Mouse (Mus musculus): Measurements from ENCODE around the gene 4930518I15Rik. TPM values are rescaled to one million over a fixed set of nuclear protein-coding genes. Genes with fewer than 3 reads are reported as not detected.
"Not testable (repeated sequence)": the region's sequence is repeated elsewhere in the genome, so short reads cannot be mapped to it uniquely, and the experiment has no call there.

Gene 4930518I15Rik
- polyA plus RNA-seq, 1 experiment: 3.3 TPM

DNA sequence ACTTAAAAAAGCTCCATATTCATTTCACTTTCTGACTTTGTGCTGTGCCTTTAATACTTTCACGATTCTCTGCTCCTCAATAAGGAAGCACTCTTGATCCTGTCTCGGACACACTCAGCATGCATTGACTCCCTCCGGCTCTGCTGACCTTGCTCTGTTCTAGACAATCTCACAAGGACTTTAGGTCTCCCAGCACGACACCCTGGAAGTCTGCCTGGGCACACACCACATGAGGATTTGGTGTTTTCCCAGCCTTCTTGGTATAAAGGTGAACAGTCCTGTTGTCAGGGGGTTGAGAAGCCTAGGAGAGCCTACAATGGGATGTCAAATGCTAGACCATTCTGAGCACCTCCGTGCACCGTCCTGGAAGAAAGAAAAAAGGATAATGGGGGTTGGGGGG is 35.1 kb upstream of the 4930518I15Rik start:
- Histone ChIP-seq H3K27ac (ENCODE audit: insufficient read depth, low read length) (no peak overlapping the region), H3K27me3 (ENCODE audit: control insufficient read depth, insufficient read depth, low read length, poor library complexity, severe bottlenecking) (no peaks in the 10 kb centered on the region), H3K9me3 (replicated peaks; ENCODE audit: control insufficient read depth, insufficient read depth, low read length, poor library complexity, severe bottlenecking) (no peaks in the 10 kb centered on the region), H3K36me3 (ENCODE audit: control insufficient read depth, insufficient read depth, low read length, poor library complexity, severe bottlenecking) (no peaks in the 10 kb centered on the region), H3K4me1 (ENCODE audit: control insufficient read depth, insufficient read depth, low read length) (no peaks in the 10 kb centered on the region), H3K4me3 (ENCODE audit: low read depth, low read length) (no peak overlapping the region), H3K9ac (ENCODE audit: low read depth, poor library complexity, severe bottlenecking) (no peak overlapping the region)
- TF ChIP-seq EP300 (IDR thresholded peaks at IDR 0.05; ENCODE audit: insufficient read depth, low read depth, low read length) (no peak), CTCF (IDR thresholded peaks at IDR 0.05; ENCODE audit: low read depth, low read length) (no peak), POLR2A (IDR thresholded peaks at IDR 0.05; ENCODE audit: insufficient read depth, low read length) (no peak)

DNA sequence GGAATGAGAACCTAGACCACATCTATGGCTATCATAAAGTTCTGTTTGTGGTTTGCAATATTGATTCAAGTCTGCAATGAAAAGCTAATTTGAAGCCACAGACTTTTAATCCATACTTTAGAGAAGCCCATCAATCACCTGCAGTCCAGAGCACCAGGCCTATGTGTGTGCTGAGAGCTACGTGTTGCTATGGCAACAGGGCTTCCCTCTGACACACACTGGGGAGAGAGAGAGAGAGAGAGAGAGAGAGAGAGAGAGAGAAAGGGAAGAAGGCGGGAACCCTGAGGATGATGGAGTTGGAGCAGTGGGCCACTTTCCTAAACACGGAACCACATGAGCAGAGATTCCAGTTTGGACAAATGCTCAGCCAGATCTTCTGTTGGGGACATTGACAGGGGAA is 34.5 kb upstream of the 4930518I15Rik start:
- Histone ChIP-seq H3K36me3 (ENCODE audit: control insufficient read depth, insufficient read depth, low read length, poor library complexity, severe bottlenecking) (no peaks in the 10 kb centered on the region), H3K27me3 (ENCODE audit: control insufficient read depth, insufficient read depth, low read length, poor library complexity, severe bottlenecking) (no peaks in the 10 kb centered on the region), H3K4me3 (ENCODE audit: low read depth, low read length) (no peak overlapping the region), H3K9ac (ENCODE audit: low read depth, poor library complexity, severe bottlenecking) (no peak overlapping the region), H3K4me1 (ENCODE audit: control insufficient read depth, insufficient read depth, low read length) (no peaks in the 10 kb centered on the region), H3K9me3 (replicated peaks; ENCODE audit: control insufficient read depth, insufficient read depth, low read length, poor library complexity, severe bottlenecking) (no peaks in the 10 kb centered on the region), H3K27ac (ENCODE audit: insufficient read depth, low read length) (no peak overlapping the region)
- no peak for TF ChIP-seq POLR2A (IDR thresholded peaks at IDR 0.05; ENCODE audit: insufficient read depth, low read length)
- no peak for TF ChIP-seq CTCF (IDR thresholded peaks at IDR 0.05; ENCODE audit: low read depth, low read length)
- TF ChIP-seq EP300 (IDR thresholded peaks at IDR 0.05; ENCODE audit: insufficient read depth, low read depth, low read length): no peak

DNA sequence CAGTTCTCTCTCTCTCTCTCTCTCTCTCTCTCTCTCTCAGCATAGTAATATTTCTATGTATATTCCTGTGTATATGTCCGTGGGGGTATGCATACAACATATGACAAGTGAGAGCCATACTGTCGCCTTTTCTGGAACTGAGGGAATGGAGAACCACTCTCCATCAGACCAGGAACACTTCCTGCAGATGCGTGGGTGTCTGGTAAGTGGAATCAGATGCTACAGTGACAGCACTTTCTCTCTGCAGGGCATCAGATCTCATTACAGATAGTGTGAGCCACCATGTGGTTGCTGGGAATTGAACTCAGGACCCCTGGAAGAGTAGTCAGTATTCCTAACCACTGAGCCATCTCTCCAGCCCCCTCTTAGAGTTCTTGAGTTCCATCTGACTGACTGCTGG is 30.7 kb upstream of the 4930518I15Rik start:
- Histone ChIP-seq H3K9ac (ENCODE audit: low read depth, poor library complexity, severe bottlenecking) (no peak overlapping the region), H3K27me3 (ENCODE audit: control insufficient read depth, insufficient read depth, low read length, poor library complexity, severe bottlenecking) (no peaks in the 10 kb centered on the region), H3K9me3 (replicated peaks; ENCODE audit: control insufficient read depth, insufficient read depth, low read length, poor library complexity, severe bottlenecking) (no peaks in the 10 kb centered on the region), H3K4me3 (ENCODE audit: low read depth, low read length) (no peak overlapping the region), H3K4me1 (ENCODE audit: control insufficient read depth, insufficient read depth, low read length) (no peaks in the 10 kb centered on the region), H3K36me3 (ENCODE audit: control insufficient read depth, insufficient read depth, low read length, poor library complexity, severe bottlenecking) (no peaks in the 10 kb centered on the region), H3K27ac (ENCODE audit: insufficient read depth, low read length) (no peak overlapping the region)
- TF ChIP-seq CTCF (IDR thresholded peaks at IDR 0.05; ENCODE audit: low read depth, low read length): no peak

DNA sequence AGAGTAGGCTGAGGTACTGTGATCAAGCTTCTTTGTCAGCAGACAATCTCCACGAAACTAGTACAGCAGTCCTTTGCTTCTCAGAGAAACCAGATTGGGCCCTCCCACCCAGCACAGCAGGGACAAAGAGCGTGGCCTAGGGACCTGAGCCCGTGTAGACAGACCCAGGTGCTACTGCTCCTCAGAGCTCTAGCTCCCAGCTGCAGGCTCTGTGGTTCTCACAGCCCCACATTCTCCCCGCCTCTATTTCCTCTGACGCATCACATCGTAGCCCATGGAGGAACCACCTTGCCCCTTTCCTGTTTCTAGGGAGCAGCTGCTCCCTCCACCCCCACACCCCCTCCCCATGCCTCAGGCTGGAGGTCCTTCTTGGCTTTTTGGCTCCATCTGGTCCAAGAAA is 29.3 kb upstream of the 4930518I15Rik start, which contains the start of gene Sla2:
TSS of gene Sla2 (minus strand) at position 176 of the 400 bp plus-strand sequence.
- H3K27me3 ChIP-seq (ENCODE audit: control insufficient read depth, insufficient read depth, low read length, poor library complexity, severe bottlenecking): no peaks in the 10 kb centered on the region
- H3K4me3 ChIP-seq (ENCODE audit: low read depth, low read length): no peak within 1 kb of the TSS
- no peak within 1 kb of the TSS for H3K27ac ChIP-seq (ENCODE audit: insufficient read depth, low read length)
- TF ChIP-seq CTCF (IDR thresholded peaks at IDR 0.05; ENCODE audit: low read depth, low read length) (no peak), EP300 (IDR thresholded peaks at IDR 0.05; ENCODE audit: insufficient read depth, low read depth, low read length) (no peak), POLR2A (IDR thresholded peaks at IDR 0.05; ENCODE audit: insufficient read depth, low read length) (no peak)
- no peak within 1 kb of the TSS for H3K9ac ChIP-seq (ENCODE audit: low read depth, poor library complexity, severe bottlenecking)
- H3K4me1 ChIP-seq (ENCODE audit: control insufficient read depth, insufficient read depth, low read length): no peaks in the 10 kb centered on the region
- no peaks in the 10 kb centered on the region for H3K9me3 ChIP-seq (replicated peaks; ENCODE audit: control insufficient read depth, insufficient read depth, low read length, poor library complexity, severe bottlenecking)
- no peaks in the 10 kb centered on the region for H3K36me3 ChIP-seq (ENCODE audit: control insufficient read depth, insufficient read depth, low read length, poor library complexity, severe bottlenecking)

DNA sequence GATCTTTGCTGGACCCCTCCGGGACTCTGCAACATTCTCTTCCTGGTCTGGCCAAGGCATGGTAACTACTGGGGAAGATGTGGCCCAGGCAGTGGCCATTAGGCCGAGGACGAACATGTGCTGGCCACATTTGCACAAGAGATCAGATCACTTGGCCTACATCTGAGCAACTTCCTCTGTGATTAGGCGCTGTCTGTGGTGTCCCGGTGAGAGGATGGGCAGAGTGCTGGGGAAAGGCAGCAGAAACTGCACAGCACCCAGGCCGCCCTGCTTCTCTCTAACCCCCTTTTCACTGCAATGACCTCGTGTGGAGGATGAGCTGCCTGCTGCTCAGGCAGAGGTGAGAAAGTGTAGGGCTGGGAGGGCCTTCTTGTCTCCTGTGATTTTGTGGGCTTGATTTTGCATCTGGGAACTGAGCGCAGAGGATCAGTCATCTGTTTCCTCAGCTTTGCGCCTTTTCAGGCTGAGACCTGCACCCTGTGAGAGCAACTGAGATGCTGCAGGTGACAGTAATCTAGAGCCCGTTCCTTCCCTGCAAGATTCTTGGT is 28.4 kb upstream of the 4930518I15Rik start:
- Histone ChIP-seq H3K9ac (ENCODE audit: low read depth, poor library complexity, severe bottlenecking) (no peak overlapping the region), H3K36me3 (ENCODE audit: control insufficient read depth, insufficient read depth, low read length, poor library complexity, severe bottlenecking) (no peaks in the 10 kb centered on the region), H3K4me3 (ENCODE audit: low read depth, low read length) (no peak overlapping the region), H3K4me1 (ENCODE audit: control insufficient read depth, insufficient read depth, low read length) (no peaks in the 10 kb centered on the region), H3K27me3 (ENCODE audit: control insufficient read depth, insufficient read depth, low read length, poor library complexity, severe bottlenecking) (no peaks in the 10 kb centered on the region), H3K9me3 (replicated peaks; ENCODE audit: control insufficient read depth, insufficient read depth, low read length, poor library complexity, severe bottlenecking) (no peaks in the 10 kb centered on the region), H3K27ac (ENCODE audit: insufficient read depth, low read length) (no peak overlapping the region)
- TF ChIP-seq CTCF (IDR thresholded peaks at IDR 0.05; ENCODE audit: low read depth, low read length) (no peak), POLR2A (IDR thresholded peaks at IDR 0.05; ENCODE audit: insufficient read depth, low read length) (no peak), EP300 (IDR thresholded peaks at IDR 0.05; ENCODE audit: insufficient read depth, low read depth, low read length) (no peak)

DNA sequence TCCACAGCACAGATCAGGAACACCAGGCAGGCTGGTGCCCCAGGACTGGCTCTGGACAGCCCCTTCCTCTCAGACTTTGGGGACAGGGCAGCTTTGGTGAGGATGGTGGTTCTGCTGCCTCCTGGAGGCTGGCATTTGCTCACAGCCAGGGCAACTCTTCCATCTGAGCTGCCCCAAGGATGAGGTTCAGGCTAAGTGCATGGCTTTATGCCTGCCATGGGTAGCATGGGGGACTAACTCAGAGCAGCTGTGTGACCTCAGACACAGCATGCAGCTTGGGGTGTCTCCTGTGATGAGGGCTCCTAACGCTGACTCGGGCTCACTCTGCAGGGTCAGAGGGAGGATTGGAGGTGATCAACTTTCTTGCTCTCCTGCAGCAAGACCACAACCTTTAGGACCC is 27.9 kb upstream of the 4930518I15Rik start:
- not testable (repeated sequence) for H3K4me1 ChIP-seq (ENCODE audit: control insufficient read depth, insufficient read depth, low read length); H3K36me3 ChIP-seq (ENCODE audit: control insufficient read depth, insufficient read depth, low read length, poor library complexity, severe bottlenecking); H3K9me3 ChIP-seq (replicated peaks; ENCODE audit: control insufficient read depth, insufficient read depth, low read length, poor library complexity, severe bottlenecking); H3K27ac ChIP-seq (ENCODE audit: insufficient read depth, low read length); H3K4me3 ChIP-seq (ENCODE audit: low read depth, low read length); H3K27me3 ChIP-seq (ENCODE audit: control insufficient read depth, insufficient read depth, low read length, poor library complexity, severe bottlenecking); H3K9ac ChIP-seq (ENCODE audit: low read depth, poor library complexity, severe bottlenecking)

Measured in ES-Bruce4 (cell line).